Mouse (Mus musculus): ENCODE measurements around the gene 4930438A08Rik. TPM values are rescaled to one million over a fixed set of nuclear protein-coding genes. Genes with fewer than 3 reads are reported as not detected.
A peak's percentile ranks its signal among the peaks of the same experiment; 100 is the strongest.
"Not testable (repeated sequence)": the region's sequence is repeated elsewhere in the genome, so short reads cannot be mapped to it uniquely, and the experiment has no call there.

Gene 4930438A08Rik
- not detected for total RNA-seq (2021)

- DNase-seq: no peak
- intact Hi-C loops (cut with DNase I): no loop called here
These were observed at the start of gene 4930438A08Rik for GRCm38 (mm10) chr11:58274572-58274971. Gene 4930438A08Rik, plus strand, starts transcription at chr11:58274799.

GRCm38 (mm10) chr11:58224872-58225271 lies 49.7 kb upstream of the 4930438A08Rik start:
- intact Hi-C loops (cut with DNase I): loop anchor here (1.0 to 5.0 kb wide), 2 partner anchors 46 to 273 kb away; no protein-coding TSS in a partner anchor
- DNase-seq: not testable (repeated sequence)

GRCm38 (mm10) chr11:58225655-58226054 lies 48.9 kb upstream of the 4930438A08Rik start:
- peak; percentile 80 to 82 for DNase-seq
- intact Hi-C loops (cut with DNase I): loop anchor here (1.0 to 5.0 kb wide), 2 partner anchors 46 to 273 kb away; no protein-coding TSS in a partner anchor

- no peak for DNase-seq
- intact Hi-C loops (cut with DNase I): loop anchor here (5.0 kb wide), 1 partner anchor 274 kb away; no protein-coding TSS in a partner anchor
These were observed 48.2 kb upstream of the 4930438A08Rik start for GRCm38 (mm10) chr11:58226425-58226824.

- intact Hi-C loops (cut with DNase I): loop anchor here (5.0 kb wide), 1 partner anchor 276 kb away; no protein-coding TSS in a partner anchor
- DNase-seq: not testable (repeated sequence)
These were observed 46.6 kb upstream of the 4930438A08Rik start for GRCm38 (mm10) chr11:58228021-58228420.

- intact Hi-C loops (cut with DNase I): no loop called here
- no peak for DNase-seq
These were observed 44.1 kb upstream of the 4930438A08Rik start for GRCm38 (mm10) chr11:58230396-58230910.

- no peak for DNase-seq
- intact Hi-C loops (cut with DNase I): no loop called here
These were observed 43.4 kb upstream of the 4930438A08Rik start for GRCm38 (mm10) chr11:58231156-58231555.

GRCm38 (mm10) chr11:58234551-58234950 lies 40.0 kb upstream of the 4930438A08Rik start:
- DNase-seq; intact Hi-C loops (cut with DNase I): not testable (repeated sequence)

- intact Hi-C loops (cut with DNase I): loop anchor here (5.0 kb wide), 2 partner anchors 67 to 352 kb away; no protein-coding TSS in a partner anchor
- no peak for DNase-seq
These were observed 39.4 kb upstream of the 4930438A08Rik start for GRCm38 (mm10) chr11:58235152-58235551.

GRCm38 (mm10) chr11:58238840-58239791 lies 35.5 kb upstream of the 4930438A08Rik start:
- peak in 1 of 2 experiments; percentile 22 for DNase-seq
- intact Hi-C loops (cut with DNase I): loop anchor here (5.0 kb wide), 2 partner anchors 63 to 348 kb away; no protein-coding TSS in a partner anchor

GRCm38 (mm10) chr11:58247294-58247693 lies 27.3 kb upstream of the 4930438A08Rik start:
- intact Hi-C loops (cut with DNase I): no loop called here
- peak; percentile 18 to 48 for DNase-seq

- no peak for DNase-seq
- intact Hi-C loops (cut with DNase I): no loop called here
These were observed 25.2 kb upstream of the 4930438A08Rik start for GRCm38 (mm10) chr11:58249203-58249981.

- intact Hi-C loops (cut with DNase I): no loop called here
- DNase-seq: no peak
These were observed 24.0 kb upstream of the 4930438A08Rik start for GRCm38 (mm10) chr11:58250550-58250949.

- intact Hi-C loops (cut with DNase I): no loop called here
- no peak for DNase-seq
These were observed 20.2 kb upstream of the 4930438A08Rik start for GRCm38 (mm10) chr11:58254411-58254810.

GRCm38 (mm10) chr11:58257816-58258215 lies 16.8 kb upstream of the 4930438A08Rik start:
- DNase-seq: no peak
- intact Hi-C loops (cut with DNase I): no loop called here

GRCm38 (mm10) chr11:58260156-58260555 lies 14.4 kb upstream of the 4930438A08Rik start:
- DNase-seq: no peak
- intact Hi-C loops (cut with DNase I): no loop called here

- intact Hi-C loops (cut with DNase I): no loop called here
- no peak for DNase-seq
These were observed 12.8 kb upstream of the 4930438A08Rik start for GRCm38 (mm10) chr11:58261826-58262225.

- intact Hi-C loops (cut with DNase I): no loop called here
- DNase-seq: no peak
These were observed 12.3 kb upstream of the 4930438A08Rik start for GRCm38 (mm10) chr11:58262336-58262735.

- intact Hi-C loops (cut with DNase I): no loop called here
- DNase-seq: no peak
These were observed 11.1 kb upstream of the 4930438A08Rik start for GRCm38 (mm10) chr11:58263516-58263915.

- intact Hi-C loops (cut with DNase I): no loop called here
- no peak for DNase-seq
These were observed 10.1 kb upstream of the 4930438A08Rik start for GRCm38 (mm10) chr11:58264546-58264945.

All from heart, postnatal 36 days (tissue).